ENCODE assay signal across 21 mouse cellular contexts in the genomic region with DNA sequence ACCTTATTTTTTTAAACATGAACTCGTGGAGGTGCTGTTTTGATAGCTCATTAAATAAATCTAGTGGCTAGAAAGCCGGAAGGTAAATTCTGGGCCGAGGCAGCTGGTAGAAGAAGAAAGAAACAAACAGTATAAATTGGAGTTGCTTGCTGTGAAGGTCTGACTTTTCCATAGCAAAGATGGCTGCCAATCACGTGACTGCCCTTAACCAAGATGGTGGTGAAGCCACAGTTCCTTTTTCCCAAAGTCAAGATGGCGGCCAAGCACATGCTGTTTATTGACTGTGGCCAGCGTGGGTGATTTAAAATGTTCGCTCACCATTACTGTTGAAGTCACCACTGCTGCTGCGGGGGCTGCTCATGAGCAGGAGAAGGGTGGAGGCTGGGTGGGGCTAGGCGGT. TPM values are rescaled to one million over a fixed set of nuclear protein-coding genes. Genes with fewer than 3 reads are reported as not detected.
DNase-seq lines count a peak whose midpoint lies in the region; TF ChIP-seq lines count a peak whose summit lies in the region.
"Had no signal": no experiment of that assay in that cellular context is flagged by ENCODE, and none has a peak within 500 bp of the region (broad histone marks: within the 10 kb centered on the region; RNA-seq: fewer than 3 reads in every experiment).

No protein-coding gene starts in this region.

- TF ChIP-seq CTCF in C2C12 (IDR thresholded peaks at IDR 0.05; ENCODE audit: control insufficient read depth, insufficient read depth, insufficient read length) (no peak), ES-Bruce4 (IDR thresholded peaks at IDR 0.05; ENCODE audit: low read depth, low read length) (no peak)

- H3K4me1 ChIP-seq in ES-Bruce4 (ENCODE audit: control insufficient read depth, insufficient read depth, low read length), result peaks cover 4% of the 10 kb centered on the region
- H3K4me1 ChIP-seq: embryonic facial prominence, embryonic 10.5 days; forebrain, embryonic 15.5 days; heart, embryonic 12.5 days; hindbrain, embryonic 10.5 days; intestine, embryonic 15.5 days had no signal

- H3K4me3 ChIP-seq in C2C12 (ENCODE audit: insufficient read depth, poor library complexity, severe bottlenecking) (no peak overlapping the region), ES-Bruce4 (ENCODE audit: low read depth, low read length) (no peak overlapping the region), myocyte (no peak overlapping the region)
- H3K4me3 ChIP-seq: embryonic facial prominence, embryonic 10.5 days; erythroblast, embryonic 14.5 days; forebrain, embryonic 10.5 days; forebrain, embryonic 15.5 days; heart, embryonic 12.5 days; hindbrain, embryonic 10.5 days; intestine, embryonic 15.5 days had no signal

- TF ChIP-seq EP300 in ES-Bruce4 (IDR thresholded peaks at IDR 0.05; ENCODE audit: insufficient read depth, low read depth, low read length), result no peak

- no peaks in the 10 kb centered on the region for H3K36me3 ChIP-seq in C2C12 (ENCODE audit: control insufficient read depth, insufficient read depth)
- H3K36me3 ChIP-seq in ES-Bruce4 (ENCODE audit: control insufficient read depth, insufficient read depth, low read length, poor library complexity, severe bottlenecking), result no peaks in the 10 kb centered on the region
- H3K36me3 ChIP-seq in myocyte (ENCODE audit: control insufficient read depth, insufficient read depth), result no peaks in the 10 kb centered on the region
- H3K36me3 ChIP-seq: embryonic facial prominence, embryonic 10.5 days; forebrain, embryonic 10.5 days; forebrain, embryonic 15.5 days; heart, embryonic 12.5 days; hindbrain, embryonic 10.5 days; intestine, embryonic 15.5 days had no signal

- peak overlapping the region; percentile 7 for H3K27ac ChIP-seq in ES-Bruce4 (ENCODE audit: insufficient read depth, low read length)
- H3K27ac ChIP-seq: embryonic facial prominence, embryonic 10.5 days; forebrain, embryonic 10.5 days; forebrain, embryonic 15.5 days; hindbrain, embryonic 10.5 days; hindbrain, embryonic 14.5 days; intestine, embryonic 15.5 days had no signal

- H3K79me2 ChIP-seq in C2C12 (ENCODE audit: control insufficient read depth, insufficient read depth), result no peaks in the 10 kb centered on the region
- no peaks in the 10 kb centered on the region for H3K79me2 ChIP-seq in myocyte (ENCODE audit: control insufficient read depth, insufficient read depth)

- H3K27me3 ChIP-seq in C2C12 (ENCODE audit: control insufficient read depth, insufficient read depth, insufficient read length), result no peaks in the 10 kb centered on the region
- H3K27me3 ChIP-seq in ES-Bruce4 (ENCODE audit: control insufficient read depth, insufficient read depth, low read length, poor library complexity, severe bottlenecking), result no peaks in the 10 kb centered on the region
- H3K27me3 ChIP-seq in myocyte (ENCODE audit: control insufficient read depth, insufficient read depth, insufficient read length), result no peaks in the 10 kb centered on the region
- H3K27me3 ChIP-seq: forebrain, embryonic 15.5 days; heart, embryonic 12.5 days; intestine, embryonic 15.5 days had no signal

- H3K9ac ChIP-seq in ES-Bruce4 (ENCODE audit: low read depth, poor library complexity, severe bottlenecking), result no peak overlapping the region
- H3K9ac ChIP-seq: forebrain, embryonic 15.5 days; heart, embryonic 12.5 days; hindbrain, embryonic 14.5 days; intestine, embryonic 15.5 days had no signal

- no peak overlapping the region for H3ac ChIP-seq in C2C12 (ENCODE audit: control insufficient read depth, insufficient read length, low read depth)
- H3ac ChIP-seq in myocyte (ENCODE audit: control insufficient read depth, insufficient read length), result no peak overlapping the region

- DNase-seq in NIH3T3 (ENCODE audit: low read depth), result peak; percentile 47
- DNase-seq in lung, postnatal 36 days, result no peak
- no peak for DNase-seq in frontal cortex, postnatal 14 days (ENCODE audit: low spot score in 2 of 2)
- DNase-seq in ovary, postnatal 14 days (ENCODE audit: low spot score), result no peak
- DNase-seq: adrenal gland, adult 2 months; adrenal gland, postnatal 25 days; cerebellum, adult 2 months; cerebellum, postnatal 10 days; gastrocnemius, postnatal 14 days; kidney, adult 18-20 months had no signal

- TF ChIP-seq POLR2A in ES-Bruce4 (IDR thresholded peaks at IDR 0.05; ENCODE audit: insufficient read depth, low read length), result no peak
- no peak for TF ChIP-seq POLR2A in myocyte (IDR thresholded peaks at IDR 0.05; ENCODE audit: insufficient read length, low read depth)

- no peaks in the 10 kb centered on the region for H3K79me3 ChIP-seq in C2C12 (ENCODE audit: low read depth)

- no peaks in the 10 kb centered on the region; the same call in 1 of the 2 replicates for H3K9me3 ChIP-seq in ES-Bruce4 (replicated peaks; ENCODE audit: control insufficient read depth, insufficient read depth, low read length, poor library complexity, severe bottlenecking)
- H3K9me3 ChIP-seq: intestine, embryonic 15.5 days had no signal

- H3K4me2 ChIP-seq in myocyte (ENCODE audit: low read depth), result no peak overlapping the region
- H3K4me2 ChIP-seq: forebrain, embryonic 15.5 days; heart, embryonic 12.5 days; hindbrain, embryonic 14.5 days; intestine, embryonic 15.5 days had no signal

TF ChIP-seq in C2C12, 6 proteins besides CTCF, POLR2A, EP300 and RAD21:
- TF ChIP-seq USF1 (IDR thresholded peaks at IDR 0.05; ENCODE audit: low read depth) (peak; percentile 92), MAX (IDR thresholded peaks at IDR 0.05) (no peak)
TF ChIP-seq in C2C12: peak in this region for 1.

TF ChIP-seq in myocyte, 11 proteins besides CTCF, POLR2A, EP300 and RAD21:
- TF ChIP-seq USF1 (IDR thresholded peaks at IDR 0.05; ENCODE audit: low read depth), result peak; percentile 67
- no peak for TF ChIP-seq REST (IDR thresholded peaks at IDR 0.05; ENCODE audit: insufficient read depth, insufficient read length)
- TF ChIP-seq MAX (IDR thresholded peaks at IDR 0.05; ENCODE audit: low read depth), result no peak
- TF ChIP-seq TCF3 (IDR thresholded peaks at IDR 0.05; ENCODE audit: insufficient read length, low read depth), result no peak
TF ChIP-seq in myocyte: peak in this region for 1.

RNA-seq across cellular contexts. Expression of gene Cstad, which starts 17.8 kb away (rescaled TPM):
- polyA plus RNA-seq in C2C12 (2012; fragmentation: generic; extraction: Trizol), result 0.47 TPM
- 0.94 TPM in 1 of 2 replicates, not detected in the other for polyA plus RNA-seq in ES-Bruce4 (2011; ENCODE audit: insufficient read depth, insufficient read length, low read depth, missing spikeins)
- 0.77 TPM for polyA plus RNA-seq in myocyte (2012; fragmentation: generic; extraction: Trizol)
- polyA plus RNA-seq: erythroblast, embryonic 14.5 days had no signal
